Mouse (Mus musculus): ENCODE data around the gene Mthfd1l. TPM values are rescaled to one million over a fixed set of nuclear protein-coding genes. Genes with fewer than 3 reads are reported as not detected.

Mthfd1l gene
- polyA plus RNA-seq, 1 experiment: 1.6 TPM

DNA sequence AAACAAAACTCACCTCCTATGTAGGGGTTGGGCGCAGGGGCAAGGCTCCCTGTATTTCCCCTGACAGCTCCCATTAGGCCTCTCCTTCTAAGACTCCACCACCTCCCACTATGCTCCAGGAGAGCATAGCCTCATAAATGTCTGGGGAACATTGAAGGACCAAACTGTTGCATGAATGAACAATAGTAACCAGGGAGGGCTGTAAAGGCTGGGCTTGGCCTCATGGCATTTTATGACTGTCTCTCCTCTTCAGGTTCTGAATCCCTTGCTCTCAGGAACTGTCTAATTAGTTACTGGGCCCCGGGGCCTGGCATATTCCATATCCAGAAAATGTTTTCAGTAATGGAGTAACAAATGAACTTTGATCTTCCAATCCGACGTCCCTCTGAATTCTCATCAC lies 112.0 kb downstream of the Mthfd1l start:
- no peaks in the 10 kb centered on the region for H3K4me1 ChIP-seq (ENCODE audit: control insufficient read depth, insufficient read depth, low read length)
- no peak overlapping the region for H3K27ac ChIP-seq (ENCODE audit: control insufficient read depth, insufficient read depth, low read depth, low read length)
- H3K4me3 ChIP-seq (ENCODE audit: control insufficient read depth, low read depth, low read length): no peak overlapping the region
- TF ChIP-seq POLR2A (IDR thresholded peaks at IDR 0.05; ENCODE audit: control insufficient read depth, low read depth, low read length) (no peak), CTCF (IDR thresholded peaks at IDR 0.05; ENCODE audit: control insufficient read depth, insufficient read depth, insufficient replicate concordance, low read depth, low read length) (no peak)
- no peaks in the 10 kb centered on the region for H3K36me3 ChIP-seq (ENCODE audit: control insufficient read depth, insufficient read depth, low read length)
- no peaks in the 10 kb centered on the region for H3K27me3 ChIP-seq (ENCODE audit: control insufficient read depth, insufficient read depth, low read length)

DNA sequence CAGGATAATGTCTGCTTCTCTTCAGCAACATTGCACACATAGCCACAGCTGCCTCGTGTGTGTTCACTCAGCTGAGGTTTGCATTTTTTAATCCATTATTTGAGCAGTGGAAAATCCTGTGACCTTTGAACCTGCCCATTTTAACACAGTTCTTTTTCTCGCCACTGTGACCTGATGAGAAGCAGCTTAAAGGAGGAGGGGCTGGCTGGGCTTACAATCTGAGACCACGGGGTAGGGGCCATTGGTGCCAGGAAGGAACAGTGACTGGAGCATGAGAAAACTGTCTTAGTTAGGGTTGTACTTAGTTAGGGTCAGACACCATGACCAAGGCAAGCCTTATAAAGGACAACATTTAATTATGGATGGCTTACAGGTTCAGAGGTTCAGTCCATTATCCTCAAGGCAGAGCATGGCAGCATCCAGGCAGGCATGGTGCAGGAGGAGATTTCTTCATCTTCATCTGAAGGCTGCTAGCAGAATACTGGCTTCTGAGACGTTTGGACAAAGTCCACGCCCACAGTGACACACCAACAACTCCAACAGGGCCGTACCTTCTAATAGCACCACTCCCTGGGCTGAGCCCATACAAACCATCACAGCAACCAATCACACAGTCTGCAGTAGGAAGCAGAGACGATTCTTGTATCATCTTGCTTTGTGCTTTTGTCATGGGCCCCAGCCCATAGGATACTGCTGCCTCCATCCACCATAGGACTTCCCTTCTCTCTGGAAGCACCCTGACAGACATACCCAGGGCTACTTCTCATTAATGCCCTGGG lies 112.6 kb downstream of the Mthfd1l start:
- TF ChIP-seq POLR2A (IDR thresholded peaks at IDR 0.05; ENCODE audit: control insufficient read depth, low read depth, low read length) (no peak), CTCF (IDR thresholded peaks at IDR 0.05; ENCODE audit: control insufficient read depth, insufficient read depth, insufficient replicate concordance, low read depth, low read length) (no peak)
- no peak overlapping the region for H3K27ac ChIP-seq (ENCODE audit: control insufficient read depth, insufficient read depth, low read depth, low read length)

DNA sequence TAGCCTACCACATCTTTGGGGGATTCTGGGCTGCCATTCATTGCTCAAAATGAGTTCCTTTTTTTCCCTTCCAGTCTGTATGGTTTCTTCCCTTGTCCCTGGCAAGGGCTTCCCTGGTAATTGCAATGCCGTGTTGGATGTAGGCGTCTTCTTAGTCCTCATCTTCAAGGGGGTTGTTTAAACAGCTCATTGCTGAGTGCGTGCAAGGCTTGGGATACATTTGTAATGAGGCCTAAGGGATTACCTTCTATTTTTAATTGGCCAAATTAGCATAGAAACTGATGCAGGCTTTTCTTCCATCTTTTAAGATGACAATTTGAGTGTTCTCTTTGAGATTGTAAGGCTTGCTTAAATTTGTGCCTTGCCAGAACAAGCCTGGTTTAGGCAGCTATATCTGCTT lies 114.6 kb downstream of the Mthfd1l start:
- TF ChIP-seq POLR2A (IDR thresholded peaks at IDR 0.05; ENCODE audit: control insufficient read depth, low read depth, low read length): no peak
- TF ChIP-seq CTCF (IDR thresholded peaks at IDR 0.05; ENCODE audit: control insufficient read depth, insufficient read depth, insufficient replicate concordance, low read depth, low read length): no peak
- Histone ChIP-seq H3K27ac (ENCODE audit: control insufficient read depth, insufficient read depth, low read depth, low read length) (no peak overlapping the region), H3K36me3 (ENCODE audit: control insufficient read depth, insufficient read depth, low read length) (no peaks in the 10 kb centered on the region), H3K27me3 (ENCODE audit: control insufficient read depth, insufficient read depth, low read length) (no peaks in the 10 kb centered on the region), H3K4me3 (ENCODE audit: control insufficient read depth, low read depth, low read length) (no peak overlapping the region), H3K4me1 (ENCODE audit: control insufficient read depth, insufficient read depth, low read length) (no peaks in the 10 kb centered on the region; the same call in 1 of the 2 replicates)

More for the DNA sequence above, 112.6 kb downstream of the Mthfd1l start:
- Histone ChIP-seq H3K27me3 (ENCODE audit: control insufficient read depth, insufficient read depth, low read length) (no peaks in the 10 kb centered on the region), H3K4me3 (ENCODE audit: control insufficient read depth, low read depth, low read length) (no peak overlapping the region), H3K4me1 (ENCODE audit: control insufficient read depth, insufficient read depth, low read length) (no peaks in the 10 kb centered on the region; the same call in 1 of the 2 replicates), H3K36me3 (ENCODE audit: control insufficient read depth, insufficient read depth, low read length) (no peaks in the 10 kb centered on the region)

DNA sequence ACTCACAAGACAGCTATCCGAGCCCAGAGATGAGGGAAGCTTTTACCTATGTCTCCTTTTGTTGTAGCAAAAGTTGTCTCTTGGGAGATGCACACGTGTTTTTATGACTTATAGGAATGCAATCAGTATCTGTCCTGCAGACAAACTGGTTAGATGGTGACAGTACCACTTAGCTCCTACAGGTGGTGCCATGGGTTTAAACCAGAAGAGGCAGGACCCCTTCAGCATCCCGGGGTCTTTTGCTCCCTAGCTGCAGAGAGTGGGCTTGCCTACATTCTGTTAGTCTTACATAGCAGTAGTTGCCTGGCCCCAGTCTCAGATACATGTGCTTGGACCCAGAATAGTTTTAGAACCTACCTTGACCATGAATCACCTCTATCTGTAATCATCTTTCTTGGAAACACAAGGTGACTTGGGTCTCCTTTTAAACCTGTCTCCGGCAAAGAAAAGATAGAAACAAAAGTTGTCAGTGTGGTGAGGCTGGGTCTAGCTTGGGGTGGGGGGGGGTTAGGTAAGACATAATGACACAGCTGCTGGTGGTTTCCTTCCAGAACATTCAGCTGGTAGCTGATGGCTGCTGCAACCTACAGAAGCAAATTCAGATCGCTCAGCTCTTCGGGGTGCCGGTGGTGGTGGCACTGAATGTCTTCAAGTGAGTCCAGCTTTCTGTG lies 116.0 kb downstream of the Mthfd1l start:
- H3K27ac ChIP-seq (ENCODE audit: control insufficient read depth, insufficient read depth, low read depth, low read length): no peak overlapping the region
- TF ChIP-seq CTCF (IDR thresholded peaks at IDR 0.05; ENCODE audit: control insufficient read depth, insufficient read depth, insufficient replicate concordance, low read depth, low read length): no peak; the same call in 1 of the 2 replicates
- TF ChIP-seq POLR2A (IDR thresholded peaks at IDR 0.05; ENCODE audit: control insufficient read depth, low read depth, low read length): no peak
- no peaks in the 10 kb centered on the region; the same call in 1 of the 2 replicates for H3K4me1 ChIP-seq (ENCODE audit: control insufficient read depth, insufficient read depth, low read length)
- no peak overlapping the region for H3K4me3 ChIP-seq (ENCODE audit: control insufficient read depth, low read depth, low read length)
- no peaks in the 10 kb centered on the region for H3K27me3 ChIP-seq (ENCODE audit: control insufficient read depth, insufficient read depth, low read length)
- H3K36me3 ChIP-seq (ENCODE audit: control insufficient read depth, insufficient read depth, low read length): no peaks in the 10 kb centered on the region

GRCm38 (mm10) chr10:4089885-4090284 lies 117.0 kb downstream of the Mthfd1l start:
- no peaks in the 10 kb centered on the region for H3K27me3 ChIP-seq (ENCODE audit: control insufficient read depth, insufficient read depth, low read length)
- no peak overlapping the region for H3K27ac ChIP-seq (ENCODE audit: control insufficient read depth, insufficient read depth, low read depth, low read length)
- no peak overlapping the region for H3K4me3 ChIP-seq (ENCODE audit: control insufficient read depth, low read depth, low read length)
- no peaks in the 10 kb centered on the region for H3K36me3 ChIP-seq (ENCODE audit: control insufficient read depth, insufficient read depth, low read length)
- no peaks in the 10 kb centered on the region; the same call in 1 of the 2 replicates for H3K4me1 ChIP-seq (ENCODE audit: control insufficient read depth, insufficient read depth, low read length)
- TF ChIP-seq CTCF (IDR thresholded peaks at IDR 0.05; ENCODE audit: control insufficient read depth, insufficient read depth, insufficient replicate concordance, low read depth, low read length): no peak
- no peak for TF ChIP-seq POLR2A (IDR thresholded peaks at IDR 0.05; ENCODE audit: control insufficient read depth, low read depth, low read length)

GRCm38 (mm10) chr10:4092990-4093389 lies 120.1 kb downstream of the Mthfd1l start:
- no peak overlapping the region for H3K4me3 ChIP-seq (ENCODE audit: control insufficient read depth, low read depth, low read length)
- no peaks in the 10 kb centered on the region for H3K36me3 ChIP-seq (ENCODE audit: control insufficient read depth, insufficient read depth, low read length)
- H3K27ac ChIP-seq (ENCODE audit: control insufficient read depth, insufficient read depth, low read depth, low read length): no peak overlapping the region
- no peaks in the 10 kb centered on the region for H3K27me3 ChIP-seq (ENCODE audit: control insufficient read depth, insufficient read depth, low read length)
- TF ChIP-seq POLR2A (IDR thresholded peaks at IDR 0.05; ENCODE audit: control insufficient read depth, low read depth, low read length) (no peak), CTCF (IDR thresholded peaks at IDR 0.05; ENCODE audit: control insufficient read depth, insufficient read depth, insufficient replicate concordance, low read depth, low read length) (no peak)
- H3K4me1 ChIP-seq (ENCODE audit: control insufficient read depth, insufficient read depth, low read length): no peaks in the 10 kb centered on the region; the same call in 1 of the 2 replicates

GRCm38 (mm10) chr10:4094093-4094817 lies 121.3 kb downstream of the Mthfd1l start:
- H3K4me1 ChIP-seq (ENCODE audit: control insufficient read depth, insufficient read depth, low read length): no peaks in the 10 kb centered on the region; the same call in 1 of the 2 replicates
- H3K27me3 ChIP-seq (ENCODE audit: control insufficient read depth, insufficient read depth, low read length): no peaks in the 10 kb centered on the region
- TF ChIP-seq POLR2A (IDR thresholded peaks at IDR 0.05; ENCODE audit: control insufficient read depth, low read depth, low read length) (no peak), CTCF (IDR thresholded peaks at IDR 0.05; ENCODE audit: control insufficient read depth, insufficient read depth, insufficient replicate concordance, low read depth, low read length) (no peak)
- H3K36me3 ChIP-seq (ENCODE audit: control insufficient read depth, insufficient read depth, low read length): no peaks in the 10 kb centered on the region
- H3K27ac ChIP-seq (ENCODE audit: control insufficient read depth, insufficient read depth, low read depth, low read length): no peak overlapping the region
- H3K4me3 ChIP-seq (ENCODE audit: control insufficient read depth, low read depth, low read length): no peak overlapping the region
